15 mouse cellular contexts compared by ENCODE assay signal in genomic region chr15:97823479-97823878, GRCm38 (mm10). TPM values are rescaled to one million over a fixed set of nuclear protein-coding genes. Genes with fewer than 3 reads are reported as not detected.
DNase-seq lines count a peak whose midpoint lies in the region; ATAC-seq and TF ChIP-seq lines count a peak whose summit lies in the region.
"Had no signal": no experiment of that assay in that cellular context is flagged by ENCODE, and none has a peak within 500 bp of the region (broad histone marks: within the 10 kb centered on the region; RNA-seq: fewer than 3 reads in every experiment).

No protein-coding gene starts in this region.

- H3K9ac ChIP-seq in embryonic facial prominence, embryonic 13.5 days: peak overlapping the region; percentile 44
- H3K9ac ChIP-seq in heart, embryonic 14.5 days (ENCODE audit: low read length): peak overlapping the region; percentile 4
- no peak overlapping the region for H3K9ac ChIP-seq in lung, embryonic 15.5 days
- H3K9ac ChIP-seq: midbrain, embryonic 12.5 days had no signal

- H3K4me2 ChIP-seq in embryonic facial prominence, embryonic 13.5 days: no peak overlapping the region
- H3K4me2 ChIP-seq in heart, embryonic 14.5 days (ENCODE audit: low read length): no peak overlapping the region; the same call in 1 of the 2 replicates
- no peak overlapping the region for H3K4me2 ChIP-seq in lung, embryonic 15.5 days
- H3K4me2 ChIP-seq: limb, embryonic 12.5 days; midbrain, embryonic 12.5 days had no signal

- H3K4me3 ChIP-seq in embryonic facial prominence, embryonic 13.5 days: no peak overlapping the region
- H3K4me3 ChIP-seq in embryonic facial prominence, embryonic 10.5 days: no peak overlapping the region
- no peak overlapping the region for H3K4me3 ChIP-seq in heart, embryonic 14.5 days (ENCODE audit: control insufficient read depth in 1 of 2, insufficient read depth in 1 of 2, low read depth in 1 of 2, low read length in 2 of 2)
- H3K4me3 ChIP-seq in lung, embryonic 15.5 days: no peak overlapping the region
- H3K4me3 ChIP-seq in embryonic fibroblast, embryonic 13.5 days (ENCODE audit: insufficient read depth, low read length): no peak overlapping the region
- H3K4me3 ChIP-seq: erythroblast, embryonic 14.5 days; limb, embryonic 12.5 days; midbrain, embryonic 12.5 days had no signal

- H3K36me3 ChIP-seq in embryonic facial prominence, embryonic 13.5 days: peaks cover 14% of the 10 kb centered on the region; the same call in 1 of the 2 replicates
- H3K36me3 ChIP-seq in embryonic facial prominence, embryonic 10.5 days (replicated peaks): peaks cover 20% of the 10 kb centered on the region
- peaks cover 14% of the 10 kb centered on the region for H3K36me3 ChIP-seq in heart, embryonic 14.5 days (ENCODE audit: control insufficient read depth, insufficient read depth, low read length)
- H3K36me3 ChIP-seq in lung, embryonic 15.5 days: peaks cover 10% of the 10 kb centered on the region

- 0 out of 2 replicates have a peak overlapping the region, but pooled peaks have one; percentile 2 for H3K27ac ChIP-seq in embryonic facial prominence, embryonic 13.5 days
- no peak overlapping the region for H3K27ac ChIP-seq in embryonic facial prominence, embryonic 10.5 days (replicated peaks)
- H3K27ac ChIP-seq in heart, embryonic 14.5 days (replicated peaks in 1 of 2; ENCODE audit: control insufficient read depth in 1 of 2, insufficient read depth in 1 of 2, low read depth in 2 of 2, low read length in 2 of 2): no peak overlapping the region; a peak in 1 of 4 replicates
- H3K27ac ChIP-seq in lung, embryonic 15.5 days: 0 out of 2 replicates have a peak overlapping the region, but pooled peaks have one; percentile 92
- peak overlapping the region; percentile 90 for H3K27ac ChIP-seq in embryonic fibroblast, embryonic 13.5 days (ENCODE audit: insufficient read depth, low read length)
- H3K27ac ChIP-seq: midbrain, embryonic 12.5 days had no signal

- no peak for ATAC-seq in embryonic facial prominence, embryonic 13.5 days (ENCODE audit: insufficient number of reproducible peaks, insufficient read depth, low FRiP score, low TSS enrichment, low read depth)
- no peak for ATAC-seq in heart, embryonic 14.5 days (ENCODE audit: insufficient number of reproducible peaks, insufficient read depth, low FRiP score, low read depth)
- no peak for ATAC-seq in lung, embryonic 15.5 days (ENCODE audit: borderline replicate concordance, extremely low read depth, low FRiP score, low TSS enrichment)
- ATAC-seq: activated CD4-positive, CD25-positive, alpha-beta regulatory T cell, adult 4 months had no signal

- peaks cover 79% of the 10 kb centered on the region for H3K4me1 ChIP-seq in embryonic facial prominence, embryonic 13.5 days
- H3K4me1 ChIP-seq in embryonic facial prominence, embryonic 10.5 days: peaks cover 77% of the 10 kb centered on the region
- peaks cover 59 to 74% of the 10 kb centered on the region in 2 experiments for H3K4me1 ChIP-seq in heart, embryonic 14.5 days (ENCODE audit: control insufficient read depth in 2 of 2, insufficient read depth in 2 of 2, low read length in 2 of 2)
- peaks cover 78% of the 10 kb centered on the region for H3K4me1 ChIP-seq in lung, embryonic 15.5 days
- H3K4me1 ChIP-seq in embryonic fibroblast, embryonic 13.5 days (ENCODE audit: control insufficient read depth, insufficient read depth, low read length): peaks cover 47% of the 10 kb centered on the region

- intact Hi-C loops in left cerebral cortex, postnatal 10 days (cut with DNase I): no loop called here

- H3K9me3 ChIP-seq in embryonic facial prominence, embryonic 13.5 days: no peaks in the 10 kb centered on the region
- H3K9me3 ChIP-seq in embryonic facial prominence, embryonic 10.5 days: no peaks in the 10 kb centered on the region
- H3K9me3 ChIP-seq in heart, embryonic 14.5 days (ENCODE audit: control insufficient read depth, low read length): no peaks in the 10 kb centered on the region
- H3K9me3 ChIP-seq in lung, embryonic 15.5 days: no peaks in the 10 kb centered on the region
- H3K9me3 ChIP-seq: limb, embryonic 12.5 days; midbrain, embryonic 12.5 days had no signal

- TF ChIP-seq POLR2A in embryonic fibroblast, embryonic 13.5 days (IDR thresholded peaks at IDR 0.05; ENCODE audit: low read depth, low read length): no peak

- 81% methylated on average over 12 of the region's 12 CpGs for WGBS in embryonic facial prominence, embryonic 13.5 days
- 83% methylated on average over 12 of the region's 12 CpGs for WGBS in embryonic facial prominence, embryonic 10.5 days
- WGBS in heart, embryonic 14.5 days: 77% methylated on average over 12 of the region's 12 CpGs
- 81% methylated on average over 12 of the region's 12 CpGs for WGBS in lung, embryonic 15.5 days

- DNase-seq in embryonic facial prominence, embryonic 10.5 days (ENCODE audit: low spot score): no peak
- no peak for DNase-seq in heart, adult 9 months (ENCODE audit: low spot score in 2 of 2)
- no peak for DNase-seq in lung, postnatal 10 days
- no peak for DNase-seq in left cerebral cortex, postnatal 10 days (ENCODE audit: extremely low spot score in 1 of 2, low spot score in 2 of 2)
- DNase-seq: B cell, adult 2 months; right cerebral cortex, postnatal 14 days; thymus, postnatal 25 days had no signal

- no peaks in the 10 kb centered on the region for H3K27me3 ChIP-seq in embryonic facial prominence, embryonic 13.5 days
- H3K27me3 ChIP-seq in embryonic facial prominence, embryonic 10.5 days (replicated peaks; ENCODE audit: low read depth, poor library complexity, severe bottlenecking): peaks cover 15% of the 10 kb centered on the region; the same call in 1 of the 2 replicates
- H3K27me3 ChIP-seq in heart, embryonic 14.5 days (ENCODE audit: control insufficient read depth, insufficient read depth, low read length): no peaks in the 10 kb centered on the region
- no peaks in the 10 kb centered on the region for H3K27me3 ChIP-seq in lung, embryonic 15.5 days
- H3K27me3 ChIP-seq: limb, embryonic 12.5 days had no signal

- no peak for TF ChIP-seq CTCF in embryonic fibroblast, embryonic 13.5 days (IDR thresholded peaks at IDR 0.05; ENCODE audit: borderline replicate concordance, insufficient read depth, low read length)

RNA-seq across cellular contexts. Expression of gene Hdac7, which starts 20.8 kb away (rescaled TPM):
- 32.4 and 37.1 TPM in 2 replicates for polyA plus RNA-seq in embryonic facial prominence, embryonic 13.5 days (2015; fragmentation: Nextera tagmentation; extraction: Ambion mirVana)
- 26.6 and 30.2 TPM in 2 replicates for polyA plus RNA-seq in embryonic facial prominence, embryonic 10.5 days (2016; fragmentation: Nextera tagmentation; extraction: Ambion mirVana)
- 25.7 and 26.7 TPM in 2 replicates for polyA plus RNA-seq in heart, embryonic 14.5 days (2014; fragmentation: Nextera tagmentation; extraction: Ambion mirVana)
- polyA plus RNA-seq in lung, embryonic 15.5 days (2015; fragmentation: Nextera tagmentation; extraction: Ambion mirVana): 40.6 and 44.7 TPM in 2 replicates
- polyA plus RNA-seq in embryonic fibroblast, embryonic 13.5 days (2011; ENCODE audit: insufficient read length, low read depth, missing spikeins): 51.8 and 60.1 TPM in 2 replicates
- total RNA-seq in left cerebral cortex, postnatal 10 days (2021): 10 to 100 TPM; 21.5 to 23.5 TPM

RNA-seq across cellular contexts. Expression of gene Slc48a1, which starts 45.2 kb away (rescaled TPM):
- 34.7 and 41.9 TPM in 2 replicates for polyA plus RNA-seq in embryonic facial prominence, embryonic 13.5 days (2015; fragmentation: Nextera tagmentation; extraction: Ambion mirVana)
- 17.8 and 18.9 TPM in 2 replicates for polyA plus RNA-seq in embryonic facial prominence, embryonic 10.5 days (2016; fragmentation: Nextera tagmentation; extraction: Ambion mirVana)
- 67.1 and 69.6 TPM in 2 replicates for polyA plus RNA-seq in heart, embryonic 14.5 days (2014; fragmentation: Nextera tagmentation; extraction: Ambion mirVana)
- polyA plus RNA-seq in lung, embryonic 15.5 days (2015; fragmentation: Nextera tagmentation; extraction: Ambion mirVana): 38.7 and 42.2 TPM in 2 replicates
- polyA plus RNA-seq in embryonic fibroblast, embryonic 13.5 days (2011; ENCODE audit: insufficient read length, low read depth, missing spikeins): 136 and 167 TPM in 2 replicates
- total RNA-seq in left cerebral cortex, postnatal 10 days (2021): 100 to 1,000 TPM; 122 to 127 TPM

RNA-seq across cellular contexts. Expression of gene Rapgef3, which starts 55.7 kb away (rescaled TPM):
- polyA plus RNA-seq in embryonic facial prominence, embryonic 13.5 days (2015; fragmentation: Nextera tagmentation; extraction: Ambion mirVana): 7.1 and 9.3 TPM in 2 replicates
- 5.5 and 5.9 TPM in 2 replicates for polyA plus RNA-seq in embryonic facial prominence, embryonic 10.5 days (2016; fragmentation: Nextera tagmentation; extraction: Ambion mirVana)
- polyA plus RNA-seq in heart, embryonic 14.5 days (2014; fragmentation: Nextera tagmentation; extraction: Ambion mirVana): 15.9 and 19.2 TPM in 2 replicates
- polyA plus RNA-seq in lung, embryonic 15.5 days (2015; fragmentation: Nextera tagmentation; extraction: Ambion mirVana): 21.1 and 23.4 TPM in 2 replicates
- 6.6 and 10.8 TPM in 2 replicates for polyA plus RNA-seq in embryonic fibroblast, embryonic 13.5 days (2011; ENCODE audit: insufficient read length, low read depth, missing spikeins)
- total RNA-seq in left cerebral cortex, postnatal 10 days (2021): 10 to 100 TPM; 22.6 to 24.5 TPM
- polyA plus RNA-seq: activated CD4-positive, CD25-positive, alpha-beta regulatory T cell, adult 4 months; erythroblast, embryonic 14.5 days had no signal

Comparison
In these comparisons a context has a peak if more than half of its experiments do, and no peak if none do; other contexts are left out.
1. H3K27ac ChIP-seq: peak in embryonic facial prominence, embryonic 13.5 days (single experiment), lung, embryonic 15.5 days (single experiment) and embryonic fibroblast, embryonic 13.5 days (single experiment); none in embryonic facial prominence, embryonic 10.5 days (single experiment) and heart, embryonic 14.5 days (0 of 2).